Mouse (Mus musculus) cerebellum, adult 9-11 months (tissue): ENCODE results near the gene Inafm2.

Source experiments
- DNase-seq: peaks from one replicate; pipeline ENCODE4 v3.0.0; 2022

Gene Inafm2

DNA sequence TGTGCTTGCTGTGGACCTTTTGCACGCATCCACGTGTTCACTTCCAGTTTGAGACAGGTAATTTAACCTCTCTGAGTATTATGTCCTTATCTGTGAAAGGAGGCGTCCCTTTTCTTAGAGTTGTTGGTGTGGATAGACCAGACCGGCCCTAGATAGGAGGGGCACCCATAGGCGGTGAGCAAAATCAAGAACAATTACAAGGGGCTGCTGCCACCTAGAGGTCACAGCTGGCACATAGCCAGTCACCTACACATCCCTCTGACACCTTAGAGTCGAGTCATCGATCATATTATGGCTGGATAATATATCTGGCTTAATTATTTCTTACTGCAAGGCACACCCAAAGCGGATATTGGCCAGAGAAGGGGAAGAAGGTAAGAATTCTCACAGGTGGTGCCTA is 14.3 kb downstream of the Inafm2 start:
- DNase-seq: peak; percentile 68

DNA sequence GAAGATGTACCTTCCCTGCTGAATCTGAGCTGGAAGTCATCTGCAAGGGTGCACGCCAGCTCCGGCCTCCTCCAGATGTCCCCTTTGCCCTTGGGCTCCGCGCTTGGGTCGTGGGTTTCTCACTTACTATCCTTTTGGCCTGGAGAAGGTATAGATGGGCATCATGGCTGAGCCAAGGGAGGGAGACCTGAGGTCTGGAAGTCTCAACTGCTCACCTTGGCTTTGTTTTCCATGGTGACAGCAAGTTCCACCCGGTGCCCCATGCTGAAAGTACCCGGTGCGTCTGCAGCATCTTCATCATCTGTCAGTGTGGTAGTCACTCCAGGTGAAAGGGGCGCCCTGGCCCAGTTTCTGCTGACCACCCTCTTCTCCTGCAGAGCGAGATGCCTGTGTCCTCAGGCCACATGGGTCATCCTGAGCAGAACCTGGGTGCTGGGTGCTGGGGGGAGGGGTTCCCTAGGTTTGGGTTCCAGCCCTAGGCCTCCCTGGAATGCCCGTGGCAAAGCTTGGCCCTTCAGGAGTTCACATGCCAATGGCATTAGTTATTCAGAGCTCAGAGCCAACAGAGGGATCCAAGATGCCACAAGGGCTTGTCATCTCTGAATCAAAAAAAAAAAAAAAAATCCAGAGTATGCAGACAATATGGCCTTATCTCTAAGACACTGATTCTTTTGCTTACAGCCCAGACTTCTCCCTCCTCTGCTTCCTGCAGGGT is 14.9 kb downstream of the Inafm2 start:
- peak; percentile 59 for DNase-seq

DNA sequence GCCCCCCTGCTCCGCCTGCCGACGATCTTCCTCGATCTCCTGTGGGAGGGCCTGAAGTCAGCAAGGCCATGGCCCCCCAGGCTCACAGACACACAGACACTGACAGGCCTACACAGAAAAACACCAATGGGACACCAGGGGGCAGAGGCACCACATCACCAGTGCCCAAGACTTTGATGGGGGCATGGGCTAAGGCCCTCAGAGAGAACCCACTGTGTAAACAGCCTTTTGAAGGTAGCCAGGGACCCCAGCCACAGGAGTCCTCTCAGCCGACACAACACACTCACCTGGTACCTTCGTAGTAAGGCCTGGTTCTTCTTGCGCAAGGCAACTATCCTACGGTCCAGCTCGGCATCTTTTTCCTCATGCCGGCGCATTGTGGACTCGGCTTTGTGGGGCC is 15.8 kb downstream of the Inafm2 start:
- peak; percentile 57 for DNase-seq

DNA sequence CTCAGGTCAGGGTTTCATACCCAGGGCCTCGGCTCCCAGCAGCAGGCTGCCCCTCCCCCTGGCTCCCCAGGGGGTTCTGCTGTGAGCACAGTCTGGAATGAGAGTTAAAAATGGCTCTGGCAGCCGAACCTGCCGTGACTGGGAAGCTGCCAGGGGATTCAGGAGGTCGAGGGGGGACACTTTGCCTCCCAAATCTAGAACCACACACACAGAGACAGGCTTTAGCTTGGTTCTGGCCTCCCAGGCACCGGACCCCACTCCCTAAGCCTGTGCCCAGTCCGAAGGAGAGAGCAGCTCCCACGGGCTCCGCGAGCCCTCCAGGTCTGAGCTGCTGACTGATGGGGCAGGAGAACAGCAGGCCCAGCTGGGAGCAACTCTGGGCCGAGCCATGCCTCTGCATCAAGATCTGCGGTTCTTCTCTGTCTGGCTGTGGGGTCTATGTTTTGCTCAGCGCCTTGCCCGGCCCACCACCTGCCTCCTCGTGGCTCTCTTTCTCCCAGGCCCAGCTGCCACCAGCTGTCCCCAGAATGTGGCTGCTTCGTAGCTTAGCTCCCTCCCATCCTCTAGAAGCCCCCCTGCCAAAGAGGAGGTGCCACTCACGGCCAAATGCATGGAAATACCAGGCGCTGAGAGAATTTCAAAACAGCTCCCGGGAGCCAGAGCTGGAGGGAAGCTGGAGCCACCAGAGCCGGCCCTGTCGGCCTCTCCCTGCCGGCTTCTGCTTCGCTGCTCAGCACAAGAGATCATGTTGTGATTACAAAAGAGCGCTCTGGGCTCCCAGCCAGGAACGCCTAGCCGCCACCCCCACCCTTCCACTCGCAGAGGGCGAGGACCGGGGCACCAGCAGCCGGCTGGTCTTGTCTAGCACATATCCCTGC is 16.6 kb downstream of the Inafm2 start, which contains the start of gene Ccdc9b:
Gene Ccdc9b (minus strand): TSS at position 756 of the 878 bp plus-strand sequence.
- DNase-seq: peak; percentile 93

DNA sequence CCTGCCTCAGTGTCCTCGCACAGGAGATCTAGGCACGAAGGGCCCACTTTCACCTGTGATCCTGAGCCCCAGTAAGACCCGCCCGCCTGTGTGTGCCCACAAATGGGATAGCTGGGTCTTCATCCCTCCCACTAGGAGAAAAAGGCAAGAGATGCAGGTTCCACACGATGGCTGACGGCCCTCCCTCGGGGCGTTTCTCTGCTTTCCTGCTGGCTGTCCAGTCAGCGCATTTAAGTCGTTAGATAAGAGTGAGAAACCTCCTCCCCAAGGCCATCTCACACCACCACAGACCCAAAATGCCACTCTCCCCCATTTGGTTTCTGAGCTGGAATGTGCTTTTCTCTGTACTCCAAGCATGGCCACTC is 17.2 kb downstream of the Inafm2 start:
- DNase-seq: no peak

DNA sequence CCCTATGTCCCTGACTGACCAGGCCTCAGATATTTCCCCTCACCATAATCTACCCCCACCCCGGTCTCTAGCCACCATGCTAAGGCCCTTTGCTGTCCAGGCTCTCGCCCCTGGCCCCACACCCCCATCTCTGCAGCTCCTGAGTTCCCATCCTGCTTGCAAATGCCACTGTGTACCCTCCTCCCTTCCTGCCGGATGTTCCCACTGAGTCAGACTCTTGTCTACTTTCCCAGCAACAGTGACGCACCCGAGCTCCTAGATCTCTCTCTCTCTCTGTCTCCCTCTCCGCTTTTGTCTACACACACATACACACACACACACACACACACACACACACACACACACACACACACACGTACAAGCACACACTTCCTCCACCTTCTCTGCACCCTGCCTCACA is 17.9 kb downstream of the Inafm2 start:
- peak; percentile 60 for DNase-seq

DNA sequence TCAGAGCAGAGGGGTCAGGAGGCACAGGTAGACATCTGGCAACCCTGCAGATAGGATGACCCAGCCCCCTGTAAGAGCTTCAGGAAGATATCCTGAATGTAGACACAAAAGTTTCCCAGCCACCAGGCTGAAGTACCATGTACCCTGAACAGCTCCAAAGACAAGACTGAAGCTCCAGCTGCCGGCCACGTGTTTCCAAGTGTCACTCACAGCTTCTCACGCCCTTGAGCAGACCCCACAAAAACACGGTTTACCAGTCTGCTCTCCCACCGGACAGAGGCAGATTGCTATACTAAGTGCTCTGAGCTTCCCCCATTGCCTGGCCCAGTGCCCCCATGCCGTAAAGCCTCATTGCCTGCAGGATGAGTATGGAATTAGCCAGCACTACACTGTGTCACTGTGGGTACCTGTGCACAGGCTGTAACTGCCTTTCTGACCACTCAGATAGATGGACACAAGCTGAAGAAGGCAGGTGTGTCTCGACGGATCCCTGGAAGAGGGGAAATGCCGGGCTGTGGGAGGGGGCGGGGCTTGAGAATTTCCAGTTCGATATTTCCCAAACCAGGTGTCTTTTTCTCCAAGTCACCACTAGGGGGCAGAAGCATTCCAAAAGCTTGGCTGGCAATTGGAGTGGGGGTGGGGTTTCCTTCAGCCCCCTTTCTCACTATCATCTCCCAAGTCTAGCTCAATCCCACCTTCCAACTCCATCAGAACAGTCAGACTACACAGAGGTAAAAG is 18.7 kb downstream of the Inafm2 start:
- DNase-seq: peak; percentile 77

DNA sequence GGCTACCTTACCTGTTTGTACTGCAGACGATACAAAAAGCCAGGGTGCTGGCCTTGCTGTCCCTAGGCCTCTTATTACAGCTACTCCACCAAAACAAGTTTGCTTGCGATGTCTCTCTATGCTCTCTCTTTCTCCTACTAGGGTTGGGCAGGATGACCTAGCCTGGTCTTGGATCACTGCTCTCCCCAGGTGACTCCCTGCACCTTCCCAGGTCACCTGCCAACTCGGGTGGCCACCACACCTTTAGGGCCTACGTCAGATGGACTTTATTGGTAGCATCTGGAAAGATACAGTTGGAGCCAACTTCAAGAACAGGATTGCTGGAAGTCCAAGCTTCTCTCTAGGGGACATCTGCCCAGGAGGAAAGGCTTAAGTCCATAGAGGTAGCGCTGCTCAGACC is 19.3 kb downstream of the Inafm2 start:
- DNase-seq: peak; percentile 54

DNA sequence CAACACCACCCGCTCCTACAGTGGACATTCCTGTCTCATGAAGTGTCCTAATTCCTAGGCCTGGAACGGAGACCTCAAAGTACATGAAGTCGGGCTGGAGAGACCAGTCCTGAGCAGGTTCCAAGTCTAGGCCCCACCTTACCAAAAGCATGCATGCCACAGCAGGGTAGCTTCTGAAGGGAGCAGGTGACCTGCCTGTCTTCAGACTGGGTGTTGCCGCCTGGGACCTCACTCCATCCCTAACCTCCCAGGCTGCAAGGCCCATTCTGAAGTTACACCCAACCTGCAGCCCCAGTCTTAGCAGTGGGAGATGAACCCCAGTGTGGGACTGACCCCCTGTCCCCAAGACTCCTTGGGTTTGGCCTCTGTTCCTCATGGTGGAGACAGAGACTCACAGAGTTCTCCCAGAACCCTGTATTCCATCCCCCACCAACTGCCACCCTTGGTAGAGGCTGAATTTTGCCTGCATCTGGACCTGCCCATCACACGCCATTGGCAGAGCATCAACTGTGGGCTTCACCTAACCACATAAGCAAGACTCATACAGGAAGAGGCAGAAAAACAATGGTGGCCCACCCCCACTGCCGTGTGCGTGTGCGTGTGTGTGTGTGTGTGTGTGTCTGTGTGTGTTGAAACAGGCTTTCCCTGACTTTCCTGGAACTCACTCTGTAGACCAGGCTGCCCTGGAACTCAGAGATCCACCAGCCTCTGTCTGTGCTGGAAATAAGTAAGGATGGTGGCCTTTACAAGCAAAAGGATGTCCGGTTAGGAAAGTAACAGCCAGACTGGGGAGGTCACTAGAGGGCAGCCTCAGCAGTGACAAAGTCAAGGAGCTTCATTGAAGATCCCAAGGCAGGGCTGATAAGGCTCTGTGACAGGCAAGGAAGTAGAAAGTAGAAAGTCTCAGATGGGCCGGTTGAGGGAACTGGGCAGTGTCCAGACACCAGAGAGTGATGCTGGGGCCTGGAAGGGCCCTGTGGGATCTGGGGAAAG is 20.8 kb downstream of the Inafm2 start:
- DNase-seq: no peak

DNA sequence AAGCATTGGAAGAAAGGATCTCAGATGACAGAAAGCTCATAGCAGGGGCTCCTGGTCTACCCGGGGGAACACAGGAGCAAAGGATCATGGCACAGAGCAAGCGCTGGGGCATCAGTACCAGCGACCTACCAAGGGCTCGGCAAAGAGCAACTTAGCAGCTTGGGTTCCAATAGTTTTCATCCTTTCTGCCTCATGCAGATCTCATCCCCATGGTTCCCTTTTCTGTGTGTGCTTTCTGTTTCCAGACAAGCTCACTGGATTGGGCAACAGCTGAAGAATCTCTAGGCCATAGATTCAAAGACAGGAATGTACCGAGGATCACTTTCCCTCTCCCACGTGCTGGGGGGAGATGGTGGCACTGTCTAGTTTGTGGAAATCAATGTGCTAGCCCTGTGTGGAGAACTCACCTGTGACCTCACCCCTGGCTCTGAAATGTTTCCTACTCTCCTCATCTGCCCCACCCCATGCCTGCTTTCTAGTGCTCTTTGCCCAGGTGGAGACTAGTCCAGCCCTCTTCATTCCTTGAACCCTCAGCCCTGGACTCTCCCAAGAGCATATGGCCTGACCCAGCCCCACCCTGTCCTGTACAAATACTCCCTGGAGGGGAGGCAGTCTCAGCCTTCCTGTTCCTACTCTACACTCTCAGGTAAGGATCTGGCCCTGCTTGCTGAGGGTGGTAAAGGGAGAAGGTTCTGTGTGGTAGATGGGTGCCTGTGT is 26.8 kb downstream of the Inafm2 start, which contains the start of gene Phgr1:
Gene Phgr1 (plus strand): TSS at position 612 of the 717 bp plus-strand sequence.
- DNase-seq: no peak

DNA sequence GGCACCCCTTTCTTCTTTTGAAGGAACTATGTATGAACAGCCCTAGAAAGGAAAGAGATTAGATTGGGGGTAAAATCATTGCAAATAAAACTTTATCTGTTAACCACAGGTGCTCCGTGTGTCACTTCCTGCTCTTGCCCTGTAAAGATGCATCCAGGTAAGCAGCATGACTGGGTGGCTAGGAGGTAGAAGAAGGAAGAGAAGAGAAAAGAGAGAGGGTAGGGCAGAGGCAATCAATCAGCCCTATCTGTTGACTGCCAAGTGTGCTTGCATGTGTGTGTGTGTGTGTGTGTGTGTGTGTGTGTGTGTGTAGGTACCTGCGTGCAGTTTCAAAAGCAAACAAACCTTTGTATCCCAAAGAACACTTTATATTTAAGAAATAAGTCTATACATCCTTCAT is 29.0 kb downstream of the Inafm2 start:
- DNase-seq: no peak

DNA sequence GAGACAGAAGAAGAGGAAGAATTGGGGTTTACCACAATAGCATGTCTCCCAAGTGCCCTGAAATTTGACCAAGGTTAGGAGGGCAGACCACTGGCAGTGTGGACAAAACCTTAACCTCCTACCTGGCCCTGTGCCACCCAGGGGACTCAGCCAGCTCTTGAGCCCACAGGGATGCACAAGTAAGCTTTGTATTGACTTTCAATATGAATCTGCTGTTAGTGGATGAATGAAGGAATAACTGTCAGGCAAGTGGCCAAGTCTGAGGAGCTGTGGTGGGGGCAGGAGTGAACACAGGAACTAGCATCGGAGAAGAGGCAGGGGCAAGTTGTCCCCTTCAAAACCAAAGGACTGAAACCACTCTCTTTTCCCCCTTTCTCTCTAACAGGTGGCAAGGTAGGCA is 29.8 kb downstream of the Inafm2 start:
- peak; percentile 76 for DNase-seq

DNA sequence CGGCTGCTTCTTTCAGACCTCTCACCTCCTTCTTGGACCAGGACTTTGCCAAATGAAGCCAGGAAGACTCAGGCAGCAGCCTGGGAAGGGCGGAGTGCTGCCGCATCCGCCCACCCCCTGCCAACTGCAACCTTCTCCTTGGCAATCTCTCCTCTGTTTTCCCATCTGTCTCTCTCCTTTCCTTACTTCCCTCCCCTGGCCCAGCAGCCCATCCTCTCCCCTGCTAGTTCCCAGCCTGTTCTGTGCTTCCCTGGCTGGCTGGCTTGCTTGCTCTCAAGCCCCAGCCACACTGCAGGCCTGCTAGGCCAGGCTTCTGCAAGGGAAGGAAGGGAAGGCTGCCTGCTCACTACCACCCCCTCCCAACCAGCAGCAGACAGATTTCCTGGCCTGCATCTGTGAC is 30.3 kb downstream of the Inafm2 start:
- peak; percentile 90 for DNase-seq

DNA sequence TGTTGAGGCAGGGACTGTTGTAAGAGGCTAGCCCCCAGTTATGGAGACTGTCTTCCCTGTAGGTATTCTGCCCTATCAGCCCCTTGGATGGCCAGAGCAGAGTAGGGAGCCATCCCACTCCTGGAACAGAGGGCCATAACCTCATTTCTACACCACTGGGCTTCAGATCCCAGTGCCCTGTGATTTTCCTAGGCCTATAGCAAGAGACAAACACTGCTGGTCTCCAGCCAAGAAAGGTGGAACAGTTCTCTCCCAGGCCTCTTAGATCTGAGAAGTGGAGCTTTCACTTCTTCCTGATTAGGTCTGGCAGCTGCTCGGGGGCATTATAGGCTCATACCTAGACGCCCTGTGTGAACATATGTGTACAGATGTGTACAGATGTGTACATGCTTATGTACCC is 30.7 kb downstream of the Inafm2 start:
- DNase-seq: no peak

DNA sequence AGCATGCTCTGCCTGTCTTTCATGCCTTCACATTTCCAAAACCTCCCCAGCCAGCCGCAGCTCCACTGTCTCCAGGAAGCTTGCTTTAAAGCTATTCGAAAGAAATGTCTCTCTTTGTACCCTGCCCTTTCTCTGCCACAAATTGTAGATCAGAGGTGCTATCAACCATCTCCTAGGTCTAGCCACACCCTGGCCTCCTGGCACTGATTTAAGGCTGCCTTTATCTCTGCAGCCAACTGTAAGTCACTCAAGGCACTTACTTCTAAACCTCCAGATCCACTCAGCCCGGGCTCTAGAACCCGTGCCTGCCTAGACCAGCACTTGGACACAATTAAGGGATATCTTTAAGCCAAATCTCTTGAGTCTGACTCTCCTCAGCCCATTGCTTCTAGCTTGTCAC is 32.9 kb downstream of the Inafm2 start:
- no peak for DNase-seq

DNA sequence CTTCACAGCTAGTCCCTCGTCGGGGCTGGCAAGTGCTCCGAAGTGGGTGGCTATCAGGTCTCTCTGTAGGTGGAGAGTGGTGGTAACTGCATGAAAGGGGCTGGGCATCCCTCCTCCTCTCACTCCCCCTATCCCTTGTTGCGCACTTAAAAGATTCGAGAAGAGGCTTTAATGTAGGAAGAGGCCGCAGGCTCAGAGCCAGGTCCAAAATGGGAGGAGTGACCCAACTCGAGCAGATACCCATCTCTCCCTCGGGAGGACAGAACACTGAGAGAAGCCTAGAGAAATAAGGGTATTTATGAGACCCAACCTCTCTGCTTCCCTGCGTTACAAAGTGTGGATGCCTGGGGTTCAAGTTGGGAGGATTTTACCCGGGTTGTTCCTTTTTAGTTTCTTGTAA is 33.5 kb downstream of the Inafm2 start:
- peak; percentile 69 for DNase-seq

DNA sequence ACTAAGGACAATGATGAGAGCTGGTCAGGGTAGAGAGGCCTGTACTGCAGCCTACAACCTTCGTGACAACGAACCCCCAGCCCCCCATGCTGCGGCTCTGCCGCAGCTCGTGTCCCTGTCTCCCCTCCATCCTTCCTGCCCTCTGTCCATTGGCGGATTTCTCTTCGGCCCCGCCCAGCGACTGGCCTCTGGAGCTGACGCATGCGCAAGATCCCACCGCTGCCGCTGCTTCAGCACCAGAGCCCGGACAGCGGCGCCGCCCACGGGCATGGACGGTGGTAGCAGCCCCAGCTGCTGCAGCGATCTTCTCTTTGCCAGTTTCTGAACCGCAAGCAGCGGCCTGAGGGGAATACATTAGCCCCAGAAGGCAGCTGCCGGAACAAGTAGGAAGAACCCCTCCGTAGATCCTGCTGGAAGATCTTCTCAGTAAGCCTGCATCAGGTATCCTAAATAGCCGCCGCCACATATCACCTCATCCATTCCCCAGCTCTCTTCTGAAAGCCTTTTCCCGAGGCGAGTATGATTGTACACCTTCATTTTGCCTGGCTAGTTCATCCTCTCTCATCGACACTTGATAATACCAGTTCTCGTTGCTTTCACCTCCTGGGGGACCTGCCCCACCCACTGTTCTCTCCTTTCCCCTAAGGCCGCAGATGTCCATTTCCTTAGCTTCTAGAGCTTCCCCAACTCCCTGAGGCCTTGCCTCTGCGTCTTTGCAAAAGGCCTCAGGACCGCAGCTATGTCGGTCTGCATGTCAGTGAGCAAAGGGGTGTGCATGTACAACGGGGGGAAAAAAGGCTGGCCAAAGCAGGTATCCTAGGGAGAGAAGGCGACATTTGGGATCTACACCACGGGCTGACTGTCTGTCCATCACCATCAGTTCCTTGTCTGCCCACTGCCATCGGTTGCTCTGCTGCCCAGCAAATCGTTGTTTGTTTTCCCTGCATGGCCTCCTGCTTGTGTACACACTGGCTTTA is 34.2 kb downstream of the Inafm2 start, which contains the start of gene Disp2:
Gene Disp2 (plus strand): TSS at position 216 of the 977 bp plus-strand sequence.
- DNase-seq: peak; percentile 96

DNA sequence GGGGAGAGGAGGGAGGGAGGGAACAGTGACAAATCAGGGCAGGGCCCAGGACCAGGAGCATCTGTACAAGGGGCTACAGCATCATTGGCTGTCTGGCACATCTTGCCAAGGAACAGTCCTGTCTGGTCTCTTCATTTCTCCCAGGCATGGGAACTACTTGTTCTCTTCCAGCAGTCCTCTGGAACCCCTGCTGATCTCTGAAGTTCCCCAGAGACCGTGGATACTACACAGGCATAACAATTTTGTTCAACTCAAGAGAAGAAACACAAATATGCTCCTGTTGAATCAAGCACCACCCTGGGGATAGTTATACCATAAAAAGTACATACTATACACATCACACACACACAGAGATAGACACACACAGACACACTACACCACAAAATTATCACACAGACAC is 35.6 kb downstream of the Inafm2 start:
- DNase-seq: peak; percentile 42

DNA sequence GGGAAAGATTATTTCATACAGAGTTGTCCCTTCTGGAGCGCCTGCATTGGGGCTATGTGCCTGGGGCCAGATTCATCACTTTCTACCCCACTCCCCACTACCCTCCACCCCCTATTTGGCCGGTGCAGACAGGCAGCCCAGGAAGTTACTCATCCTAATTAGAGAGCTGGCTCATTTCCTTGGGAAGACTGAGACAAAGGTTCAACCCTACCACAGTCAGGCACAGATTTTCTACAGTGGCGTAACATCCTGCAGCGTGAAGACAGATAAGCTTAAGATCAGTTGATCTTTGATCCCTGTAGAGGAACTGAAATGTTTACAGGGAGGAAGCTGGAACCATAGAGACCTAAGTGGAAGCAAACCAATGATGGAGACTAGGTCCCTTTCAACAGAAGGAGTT is 36.7 kb downstream of the Inafm2 start:
- DNase-seq: no peak

DNA sequence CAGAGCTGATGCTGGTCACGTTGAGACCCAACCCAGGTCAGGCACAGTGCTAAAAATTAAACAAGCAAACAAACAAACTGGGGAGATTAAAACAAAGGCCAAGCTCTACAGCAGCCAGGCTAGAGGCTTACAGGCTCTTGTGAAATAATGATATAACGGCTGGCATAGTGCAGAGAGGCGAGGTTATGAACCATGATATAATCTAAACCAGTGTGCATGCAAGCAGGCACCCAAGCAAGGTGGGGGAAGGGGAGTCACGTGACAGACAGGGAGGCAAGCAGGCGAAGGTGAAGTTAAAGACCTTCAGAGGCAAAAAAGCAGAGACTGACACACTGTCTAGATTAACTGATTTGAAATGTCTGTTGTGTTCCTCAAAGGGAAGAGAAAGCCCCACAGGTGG is 37.5 kb downstream of the Inafm2 start:
- DNase-seq: no peak
